Comparison of ENCODE assay signal across 14 mouse cellular contexts in genomic region chr6:146321951-146322350, GRCm38 (mm10).
DNase-seq lines count a peak whose midpoint lies in the region; ATAC-seq and TF ChIP-seq lines count a peak whose summit lies in the region.
"Had no signal": no experiment of that assay in that cellular context is flagged by ENCODE, and none has a peak within 500 bp of the region (broad histone marks: within the 10 kb centered on the region; RNA-seq: fewer than 3 reads in every experiment).

No protein-coding gene starts in this region.

- no peaks in the 10 kb centered on the region for H3K9me3 ChIP-seq in heart, embryonic 10.5 days
- H3K9me3 ChIP-seq in lung, embryonic 14.5 days (ENCODE audit: low read depth, low read length): no peaks in the 10 kb centered on the region
- no peaks in the 10 kb centered on the region for H3K9me3 ChIP-seq in limb, embryonic 12.5 days
- H3K9me3 ChIP-seq in stomach, postnatal 0 days (ENCODE audit: control insufficient read depth, low read length): no peaks in the 10 kb centered on the region
- no peaks in the 10 kb centered on the region for H3K9me3 ChIP-seq in liver, postnatal 0 days (ENCODE audit: low read length)
- H3K9me3 ChIP-seq: forebrain, embryonic 10.5 days; midbrain, embryonic 12.5 days had no signal

- no peak overlapping the region for H3K4me3 ChIP-seq in heart, embryonic 10.5 days
- H3K4me3 ChIP-seq in lung, embryonic 14.5 days (ENCODE audit: low read depth, low read length): no peak overlapping the region
- no peak overlapping the region for H3K4me3 ChIP-seq in lung, adult 2 months (replicated peaks; ENCODE audit: extremely low read depth, low read depth, low read length)
- H3K4me3 ChIP-seq in limb, embryonic 12.5 days (replicated peaks): no peak overlapping the region
- no peak overlapping the region for H3K4me3 ChIP-seq in stomach, postnatal 0 days (ENCODE audit: low read depth, low read length)
- no peak overlapping the region for H3K4me3 ChIP-seq in liver, postnatal 0 days (ENCODE audit: low read depth, low read length)
- H3K4me3 ChIP-seq: forebrain, embryonic 10.5 days; midbrain, embryonic 12.5 days had no signal

- TF ChIP-seq EP300 in stomach, postnatal 0 days (optimal IDR thresholded peaks at IDR 0.05): no peak
- no peak for TF ChIP-seq EP300 in liver, postnatal 0 days (IDR thresholded peaks at IDR 0.05; ENCODE audit: low read depth)

- DNase-seq in heart, embryonic 10.5 days (ENCODE audit: low spot score): no peak
- DNase-seq in heart, adult 11 months: no peak
- DNase-seq in lung, embryonic 14.5 days: peak; percentile 78
- DNase-seq in lung, adult 2 months: no peak
- DNase-seq in stomach, postnatal 0 days (ENCODE audit: low spot score): no peak
- DNase-seq in spleen, postnatal 36 days (ENCODE audit: low spot score in 2 of 2): no peak
- DNase-seq in liver, postnatal 0 days: no peak
- DNase-seq: adrenal gland, postnatal 25 days; B cell, adult 2 months; cerebellum, adult 11 months; right cerebral cortex, postnatal 25 days had no signal

- H3K9ac ChIP-seq in lung, embryonic 14.5 days: no peak overlapping the region
- H3K9ac ChIP-seq in limb, embryonic 12.5 days (replicated peaks): no peak overlapping the region
- H3K9ac ChIP-seq in stomach, postnatal 0 days (ENCODE audit: low read length): no peak overlapping the region
- no peak overlapping the region for H3K9ac ChIP-seq in liver, postnatal 0 days (replicated peaks)
- H3K9ac ChIP-seq: midbrain, embryonic 12.5 days had no signal

- H3K4me1 ChIP-seq in heart, embryonic 10.5 days: peaks cover 50% of the 10 kb centered on the region
- peaks cover 6% of the 10 kb centered on the region; the same call in 1 of the 2 replicates for H3K4me1 ChIP-seq in lung, embryonic 14.5 days (ENCODE audit: insufficient read depth)
- no peaks in the 10 kb centered on the region; the same call in 1 of the 2 replicates for H3K4me1 ChIP-seq in lung, adult 2 months (ENCODE audit: control insufficient read depth, insufficient read depth, low read length)
- H3K4me1 ChIP-seq in limb, embryonic 12.5 days (replicated peaks): peaks cover 38% of the 10 kb centered on the region
- no peaks in the 10 kb centered on the region; the same call in none of the 2 replicates for H3K4me1 ChIP-seq in stomach, postnatal 0 days (replicated peaks; ENCODE audit: control insufficient read depth, insufficient read depth)
- H3K4me1 ChIP-seq in liver, postnatal 0 days (ENCODE audit: insufficient read depth): no peaks in the 10 kb centered on the region
- H3K4me1 ChIP-seq: midbrain, embryonic 12.5 days had no signal

- H3K27me3 ChIP-seq in heart, embryonic 10.5 days (ENCODE audit: insufficient read depth, poor library complexity, severe bottlenecking): no peaks in the 10 kb centered on the region
- H3K27me3 ChIP-seq in lung, embryonic 14.5 days (ENCODE audit: insufficient read depth, low read length): no peaks in the 10 kb centered on the region
- H3K27me3 ChIP-seq in limb, embryonic 12.5 days: no peaks in the 10 kb centered on the region
- H3K27me3 ChIP-seq in stomach, postnatal 0 days (ENCODE audit: control insufficient read depth, insufficient read depth, low read length): no peaks in the 10 kb centered on the region
- H3K27me3 ChIP-seq in liver, postnatal 0 days (ENCODE audit: insufficient read depth, low read length): no peaks in the 10 kb centered on the region
- H3K27me3 ChIP-seq: midbrain, embryonic 12.5 days had no signal

- peak; percentile 85 for ATAC-seq in lung, embryonic 14.5 days (ENCODE audit: insufficient read depth)
- ATAC-seq in limb, embryonic 12.5 days (ENCODE audit: insufficient number of reproducible peaks, insufficient read depth, low FRiP score, low TSS enrichment, low read depth): no peak
- no peak for ATAC-seq in stomach, postnatal 0 days (ENCODE audit: low FRiP score, low TSS enrichment)
- ATAC-seq in liver, postnatal 0 days: no peak

- WGBS in heart, embryonic 10.5 days: 58% methylated on average over 4 of the region's 4 CpGs
- WGBS in lung, embryonic 14.5 days: 23% methylated on average over 4 of the region's 4 CpGs
- WGBS in lung, adult 2 months: 61% methylated on average over 4 of the region's 4 CpGs
- WGBS in limb, embryonic 12.5 days: 57% methylated on average over 4 of the region's 4 CpGs
- WGBS in stomach, postnatal 0 days: 30% methylated on average over 4 of the region's 4 CpGs
- WGBS in liver, postnatal 0 days (ENCODE audit: insufficient replicate concordance): 68% methylated on average over 4 of the region's 4 CpGs

- H3K4me2 ChIP-seq in lung, embryonic 14.5 days: no peak overlapping the region
- H3K4me2 ChIP-seq in limb, embryonic 12.5 days: no peak overlapping the region
- no peak overlapping the region for H3K4me2 ChIP-seq in stomach, postnatal 0 days (replicated peaks; ENCODE audit: low read depth)
- H3K4me2 ChIP-seq in liver, postnatal 0 days (ENCODE audit: low read depth, low read length): no peak overlapping the region
- H3K4me2 ChIP-seq: midbrain, embryonic 12.5 days had no signal

- TF ChIP-seq CTCF in lung, embryonic 14.5 days (IDR thresholded peaks at IDR 0.05; ENCODE audit: low read depth): no peak
- no peak for TF ChIP-seq CTCF in lung, adult 2 months (IDR thresholded peaks at IDR 0.05; ENCODE audit: insufficient read depth, low read length)
- TF ChIP-seq CTCF in stomach, postnatal 0 days (IDR thresholded peaks at IDR 0.05; ENCODE audit: low read depth): no peak
- no peak for TF ChIP-seq CTCF in liver, postnatal 0 days (IDR thresholded peaks at IDR 0.05; ENCODE audit: low read depth)

- no peak for TF ChIP-seq POLR2A in lung, adult 2 months (IDR thresholded peaks at IDR 0.05; ENCODE audit: borderline replicate concordance, extremely low read depth, low read depth, low read length)

- peaks cover 25% of the 10 kb centered on the region; the same call in 1 of the 2 replicates for H3K36me3 ChIP-seq in heart, embryonic 10.5 days
- H3K36me3 ChIP-seq in lung, embryonic 14.5 days (ENCODE audit: insufficient read depth): no peaks in the 10 kb centered on the region
- H3K36me3 ChIP-seq in limb, embryonic 12.5 days: 0 out of 2 replicates have a peak, but pooled peaks cover 2% of the 10 kb centered on the region
- H3K36me3 ChIP-seq in stomach, postnatal 0 days (ENCODE audit: control insufficient read depth, insufficient read depth, low read length): no peaks in the 10 kb centered on the region
- peaks cover 20% of the 10 kb centered on the region; the same call in 1 of the 2 replicates for H3K36me3 ChIP-seq in liver, postnatal 0 days (replicated peaks; ENCODE audit: insufficient read depth, low read length)
- H3K36me3 ChIP-seq: forebrain, embryonic 10.5 days; midbrain, embryonic 12.5 days had no signal

- H3K27ac ChIP-seq in heart, embryonic 10.5 days: peak overlapping the region; percentile 62
- H3K27ac ChIP-seq in lung, embryonic 14.5 days (ENCODE audit: low read depth): peak overlapping the region; percentile 75
- H3K27ac ChIP-seq in limb, embryonic 12.5 days: 0 out of 2 replicates have a peak overlapping the region, but pooled peaks have one; percentile 32
- peak overlapping the region; percentile 45; the same call in 1 of the 2 replicates for H3K27ac ChIP-seq in stomach, postnatal 0 days (replicated peaks)
- no peak overlapping the region for H3K27ac ChIP-seq in liver, postnatal 0 days (ENCODE audit: low read depth)
- H3K27ac ChIP-seq: forebrain, embryonic 10.5 days; midbrain, embryonic 12.5 days had no signal
